Mouse (Mus musculus): ENCODE results near the gene Ptcd3.

GRCm38 (mm10) chr6:71920752-71921151, 12.2 kb upstream of the Ptcd3 start:
- TF ChIP-seq GATA1 (IDR thresholded peaks at IDR 0.05; ENCODE audit: low read length): no peak
- TF ChIP-seq TAL1 (IDR thresholded peaks at IDR 0.05; ENCODE audit: low read length): no peak

All from erythroblast, embryonic 14.5 days (primary cell).